Mouse (Mus musculus) midbrain, embryonic 16.5 days (tissue): ENCODE results near the gene Dcp1b. TPM values are rescaled to one million over a fixed set of nuclear protein-coding genes. Genes with fewer than 3 reads are reported as not detected.

Experiments used
- ATAC-seq: fragments of 200-750 bp; cut with Nextera tagmentation; 2 replicates; pipeline ENCODE4 v1.8.0; 2017; ENCODE audit warnings: moderate TSS enrichment
- H3K27ac ChIP-seq: fragments of 300-500 bp; sonication (generic); 2 replicates; pipeline ENCODE4 v1.5.1; 2014; ENCODE audit warnings: mild to moderate bottlenecking, low read length, mixed read lengths
- H3K27me3 ChIP-seq: fragments of 300-500 bp; sonication (generic); 2 replicates; pipeline ENCODE4 v1.6.1; 2014; ENCODE audit warnings: low read depth, low read length, mixed read lengths; ENCODE audit not compliant: control insufficient read depth, insufficient read depth
- H3K36me3 ChIP-seq: fragments of 300-500 bp; sonication (generic); 2 replicates; pipeline ENCODE4 v1.6.1; 2014; ENCODE audit warnings: mild to moderate bottlenecking, low read length, moderate library complexity, mixed read lengths; ENCODE audit not compliant: control insufficient read depth, insufficient read depth
- H3K4me1 ChIP-seq: fragments of 300-500 bp; sonication (generic); 2 replicates; pipeline ENCODE4 v1.6.1; 2014; ENCODE audit warnings: mild to moderate bottlenecking, low read length, mixed read lengths; ENCODE audit not compliant: control insufficient read depth, insufficient read depth
- H3K4me2 ChIP-seq: fragments of 300-500 bp; sonication (generic); 2 replicates; pipeline ENCODE4 v1.6.1; 2014; ENCODE audit warnings: mild to moderate bottlenecking, low read length, mixed read lengths
- H3K4me3 ChIP-seq: fragments of 300-500 bp; sonication (generic); 2 replicates; pipeline ENCODE4 v1.5.1; 2014; ENCODE audit warnings: low read depth, mild to moderate bottlenecking, low read length, moderate library complexity, mixed read lengths
- H3K9ac ChIP-seq: fragments of 300-500 bp; sonication (generic); 2 replicates; pipeline ENCODE4 v1.6.1; 2014; ENCODE audit warnings: low read depth, low read length, mixed read lengths
- H3K9me3 ChIP-seq: fragments of 300-500 bp; sonication (generic); replicated peaks from 2 replicates; pipeline ENCODE4 v1.6.1; 2014; ENCODE audit warnings: mild to moderate bottlenecking, low read length, mixed read lengths; ENCODE audit not compliant: control insufficient read depth, poor library complexity, severe bottlenecking
- WGBS: fragments of 180-500 bp; shearing (Covaris S2); extraction: QIAGEN DNeasy Blood & Tissue Kit; methylation state at CpG from one replicate; pipeline ENCODE4 v1.1.7; 2014; 5-methylcytosine and 5-hydroxymethylcytosine counted together
- polyA plus RNA-seq: library from polyadenylated mRNA; unstranded; fragments of >200 nt; fragmentation: Nextera tagmentation; extraction: Ambion mirVana; gene quantifications from 2 replicates; pipeline ENCODE4 v1.2.1, GENCODE M21; 2015

The Dcp1b gene
- polyA plus RNA-seq, 1 experiment from 2014 or later: 13.4 TPM

DNA sequence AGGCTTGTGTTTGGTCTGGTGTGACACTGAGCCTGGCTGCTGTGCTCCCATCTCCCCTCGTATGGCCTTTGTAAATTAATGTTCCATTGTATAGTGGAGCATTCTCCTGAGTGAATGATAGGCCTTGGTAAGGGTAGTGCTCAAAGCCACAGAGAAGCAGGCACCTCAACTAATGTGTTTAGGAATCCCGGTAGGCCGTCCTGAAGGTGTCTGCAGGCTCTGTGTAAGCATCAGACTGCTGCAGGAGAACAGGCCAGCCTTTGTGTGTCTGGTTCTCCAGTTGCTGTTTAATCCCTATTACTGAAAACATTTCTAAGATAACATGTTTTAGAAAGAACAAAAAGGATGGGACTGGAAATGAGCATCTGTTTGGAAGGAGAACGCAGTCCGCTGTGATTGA is 43.5 kb downstream of the Dcp1b start:
- Histone ChIP-seq H3K27me3 (no peaks in the 10 kb centered on the region), H3K36me3 (peaks cover 11% of the 10 kb centered on the region), H3K4me1 (no peaks in the 10 kb centered on the region), H3K9me3 (no peaks in the 10 kb centered on the region), H3K27ac (no peak overlapping the region), H3K4me2 (no peak overlapping the region), H3K9ac (no peak overlapping the region), H3K4me3 (no peak overlapping the region)
- ATAC-seq: no peak
- WGBS: 85% methylated on average over 5 of the region's 5 CpGs

DNA sequence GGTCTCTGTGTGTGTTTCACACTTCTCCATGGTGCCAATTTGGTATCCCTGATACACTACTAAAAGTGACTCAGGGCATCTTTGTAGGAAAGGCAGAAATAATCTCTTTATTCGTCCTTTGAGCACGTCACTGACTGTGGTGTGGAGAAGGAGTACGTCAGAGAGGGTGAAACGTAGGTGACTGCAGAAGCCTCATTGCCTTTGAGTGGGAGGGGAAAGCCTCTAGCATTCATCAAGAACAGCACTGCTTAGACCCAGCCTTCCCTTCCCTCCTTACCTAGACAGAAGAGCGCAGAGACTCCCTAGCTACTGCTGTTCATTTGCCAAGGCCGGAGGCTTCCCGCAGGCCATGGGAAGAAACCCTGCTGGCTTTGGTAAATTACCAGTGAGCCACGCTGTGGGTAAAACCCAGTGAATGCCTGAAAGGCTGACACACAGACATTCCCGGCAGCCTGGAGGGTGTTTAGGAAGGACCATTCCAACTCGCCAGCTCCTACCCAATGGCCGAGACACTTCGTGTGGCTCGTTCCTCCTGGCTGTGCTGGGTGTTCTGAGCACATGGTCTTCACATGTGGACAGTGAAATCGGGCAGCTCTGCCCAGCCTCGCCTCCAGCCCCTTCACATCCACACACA is 44.3 kb downstream of the Dcp1b start:
- Histone ChIP-seq H3K9ac (no peak overlapping the region), H3K4me3 (no peak overlapping the region), H3K36me3 (peaks cover 11% of the 10 kb centered on the region), H3K27ac (no peak overlapping the region), H3K4me1 (no peaks in the 10 kb centered on the region; the same call in 1 of the 2 replicates), H3K4me2 (no peak overlapping the region), H3K27me3 (no peaks in the 10 kb centered on the region), H3K9me3 (no peaks in the 10 kb centered on the region)
- WGBS: 73% methylated on average over 15 of the region's 15 CpGs
- ATAC-seq: no peak

DNA sequence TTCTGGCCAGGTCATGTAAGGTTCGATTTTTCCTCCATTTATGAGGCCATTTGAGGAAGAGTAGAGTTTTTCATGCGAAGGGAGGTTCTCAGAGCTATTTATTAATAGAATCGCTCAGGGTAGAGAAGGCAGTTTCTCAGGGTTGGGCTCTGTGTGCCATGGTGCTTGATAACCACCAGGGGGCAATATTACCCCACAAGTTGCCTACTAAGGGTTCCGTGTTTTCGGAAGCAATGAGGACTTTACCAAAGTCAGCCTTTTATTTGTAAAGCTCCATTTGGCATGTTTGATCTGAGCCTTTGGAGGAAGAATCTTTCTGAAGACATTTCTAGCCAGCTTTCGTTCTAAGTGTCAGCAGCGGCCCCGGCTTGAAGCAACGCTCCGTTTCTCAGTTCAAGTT is 45.2 kb downstream of the Dcp1b start:
- WGBS: 54% methylated on average over 10 of the region's 10 CpGs
- Histone ChIP-seq H3K36me3 (peaks cover 5% of the 10 kb centered on the region), H3K27ac (no peak overlapping the region), H3K9ac (no peak overlapping the region), H3K4me1 (peaks cover 6% of the 10 kb centered on the region; the same call in 1 of the 2 replicates), H3K4me2 (no peak overlapping the region), H3K4me3 (no peak overlapping the region), H3K27me3 (no peaks in the 10 kb centered on the region), H3K9me3 (no peaks in the 10 kb centered on the region)
- ATAC-seq: no peak

DNA sequence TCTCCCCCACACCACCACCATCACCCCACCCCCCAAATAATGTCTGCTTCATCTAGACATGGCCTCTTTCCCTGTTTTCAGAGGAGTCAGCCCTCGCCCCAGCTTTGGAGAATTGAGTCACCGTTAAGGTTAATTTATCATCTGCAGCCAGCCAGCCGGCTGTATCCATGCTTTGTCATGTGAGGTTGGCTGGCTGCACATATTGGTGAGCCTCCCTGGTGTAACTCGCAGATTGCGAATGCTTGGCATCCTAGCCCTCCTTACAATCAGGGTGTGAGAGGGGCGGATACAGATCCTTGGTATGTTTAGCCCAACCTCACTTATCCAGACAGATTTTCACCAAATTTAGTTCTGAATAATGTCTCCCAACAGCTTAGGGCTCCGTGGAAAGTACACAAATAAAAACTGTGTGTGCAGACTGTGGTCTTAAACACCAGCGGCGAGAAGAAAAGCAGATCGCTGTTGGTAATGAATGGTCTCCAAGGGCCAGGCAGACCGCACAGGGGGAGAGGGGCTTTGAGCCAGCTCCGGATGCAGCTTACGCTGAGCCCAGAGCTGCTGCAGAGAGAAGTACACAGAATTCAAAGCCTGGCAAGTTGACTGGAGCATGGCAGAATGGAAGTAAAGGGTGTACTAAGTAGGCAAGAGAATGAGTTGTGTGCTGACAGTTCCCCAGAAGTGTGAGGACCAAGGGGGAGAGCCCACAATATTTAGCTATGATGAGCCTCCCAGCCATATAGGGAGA is 49.6 kb downstream of the Dcp1b start:
- no peak overlapping the region for H3K4me3 ChIP-seq
- 0 out of 2 replicates have a peak overlapping the region, but pooled peaks have one; percentile 18 for H3K4me2 ChIP-seq
- 43% methylated on average over 13 of the region's 13 CpGs for WGBS
- H3K36me3 ChIP-seq: no peaks in the 10 kb centered on the region; the same call in 1 of the 2 replicates
- peak; percentile 57; the same call in 1 of the 2 replicates for ATAC-seq
- no peaks in the 10 kb centered on the region for H3K27me3 ChIP-seq
- no peaks in the 10 kb centered on the region for H3K9me3 ChIP-seq
- no peak overlapping the region for H3K9ac ChIP-seq
- peak overlapping the region; percentile 43 for H3K27ac ChIP-seq
- H3K4me1 ChIP-seq: peaks cover 6% of the 10 kb centered on the region; the same call in 1 of the 2 replicates

GRCm38 (mm10) chr6:119225226-119225625 is 50.2 kb downstream of the Dcp1b start:
- Histone ChIP-seq H3K4me2 (no peak overlapping the region), H3K27me3 (no peaks in the 10 kb centered on the region), H3K9me3 (no peaks in the 10 kb centered on the region), H3K27ac (0 out of 2 replicates have a peak overlapping the region, but pooled peaks have one; percentile 43), H3K4me1 (peaks cover 6% of the 10 kb centered on the region; the same call in 1 of the 2 replicates), H3K4me3 (no peak overlapping the region), H3K9ac (no peak overlapping the region), H3K36me3 (no peaks in the 10 kb centered on the region; the same call in 1 of the 2 replicates)
- WGBS: 81% methylated on average over 12 of the region's 12 CpGs
- ATAC-seq: 0 out of 2 replicates have a peak, but pooled peaks have one; percentile 40

DNA sequence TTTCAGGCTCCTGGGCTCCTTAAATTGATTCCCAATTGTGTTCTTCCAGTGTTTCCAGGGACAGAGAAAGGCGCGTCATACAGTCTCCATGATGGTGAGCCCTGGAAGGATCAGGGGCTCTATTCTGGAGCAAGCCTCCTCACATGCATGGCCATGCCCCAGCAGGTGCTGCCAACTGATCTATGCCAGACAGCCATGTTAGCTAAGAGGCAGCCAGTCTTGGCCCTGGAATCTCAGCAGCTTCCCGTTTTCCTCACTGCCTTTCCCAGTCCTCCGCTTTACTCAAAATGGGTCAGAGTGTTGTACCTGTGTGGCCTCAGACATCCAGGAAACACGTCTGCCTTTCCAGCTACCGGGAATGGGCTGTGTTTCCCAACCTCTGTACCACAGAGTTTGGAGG is 50.7 kb downstream of the Dcp1b start:
- peaks cover 6% of the 10 kb centered on the region; the same call in 1 of the 2 replicates for H3K4me1 ChIP-seq
- no peak overlapping the region for H3K4me3 ChIP-seq
- no peak overlapping the region for H3K4me2 ChIP-seq
- H3K27me3 ChIP-seq: no peaks in the 10 kb centered on the region
- H3K9me3 ChIP-seq: no peaks in the 10 kb centered on the region
- no peak overlapping the region for H3K27ac ChIP-seq
- no peaks in the 10 kb centered on the region; the same call in 1 of the 2 replicates for H3K36me3 ChIP-seq
- ATAC-seq: no peak
- H3K9ac ChIP-seq: no peak overlapping the region
- WGBS: 89% methylated on average over 6 of the region's 6 CpGs

GRCm38 (mm10) chr6:119227001-119227400 is 51.9 kb downstream of the Dcp1b start:
- H3K36me3 ChIP-seq: no peaks in the 10 kb centered on the region; the same call in 1 of the 2 replicates

DNA sequence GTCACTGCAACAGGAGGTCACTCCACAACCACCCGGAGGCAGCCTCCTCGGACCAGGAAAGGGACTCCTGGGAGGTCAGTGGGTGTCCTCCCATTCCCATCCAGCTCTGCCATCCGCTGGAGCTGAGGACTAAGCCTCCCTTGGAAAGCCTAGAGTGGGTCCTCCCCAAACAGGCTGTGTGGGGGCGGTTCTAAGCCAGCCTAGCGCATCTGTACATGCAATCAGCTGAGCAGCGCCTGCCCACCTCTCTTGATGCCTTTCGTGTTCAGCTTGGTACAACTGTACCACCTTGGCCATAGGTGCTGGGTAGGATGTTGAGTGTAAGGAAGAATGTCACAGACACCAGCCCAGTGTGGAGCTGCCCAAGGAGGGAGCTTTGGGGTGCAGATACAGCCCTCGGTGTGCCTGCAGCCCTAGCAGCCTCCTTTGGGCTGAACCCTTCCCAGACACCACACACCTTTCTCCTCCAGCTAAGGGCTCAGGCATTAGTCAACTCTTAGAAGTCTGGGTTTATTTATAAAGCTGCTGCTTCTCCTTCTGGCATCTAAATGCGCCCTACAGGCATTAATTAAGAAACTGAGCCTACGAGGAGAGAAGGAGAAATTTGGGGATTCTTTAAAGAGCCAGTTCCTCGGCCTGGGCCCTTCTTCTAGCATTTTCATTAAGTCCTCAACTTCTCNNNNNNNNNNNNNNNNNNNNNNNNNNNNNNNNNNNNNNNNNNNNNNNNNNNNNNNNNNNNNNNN is 54.0 kb downstream of the Dcp1b start:
- no peaks in the 10 kb centered on the region for H3K9me3 ChIP-seq
- H3K4me3 ChIP-seq: no peak overlapping the region
- H3K36me3 ChIP-seq: no peaks in the 10 kb centered on the region
- no peak for ATAC-seq
- WGBS: 79% methylated on average over 11 of the region's 11 CpGs
- H3K4me2 ChIP-seq: no peak overlapping the region
- H3K4me1 ChIP-seq: peaks cover 6% of the 10 kb centered on the region; the same call in 1 of the 2 replicates
- H3K9ac ChIP-seq: no peak overlapping the region
- no peaks in the 10 kb centered on the region for H3K27me3 ChIP-seq
- H3K27ac ChIP-seq: no peak overlapping the region

More at GRCm38 (mm10) chr6:119227001-119227400, 51.9 kb downstream of the Dcp1b start:
- WGBS: 93% methylated on average over 8 of the region's 8 CpGs
- peaks cover 6% of the 10 kb centered on the region; the same call in 1 of the 2 replicates for H3K4me1 ChIP-seq
- no peaks in the 10 kb centered on the region for H3K9me3 ChIP-seq
- ATAC-seq: no peak
- no peak overlapping the region for H3K4me3 ChIP-seq
- no peaks in the 10 kb centered on the region for H3K27me3 ChIP-seq
- H3K4me2 ChIP-seq: no peak overlapping the region
- H3K27ac ChIP-seq: no peak overlapping the region
- H3K9ac ChIP-seq: no peak overlapping the region
